Mouse (Mus musculus) ES-E14 (cell line): Measurements from ENCODE around the gene Arhgef11. TPM values are rescaled to one million over a fixed set of nuclear protein-coding genes. Genes with fewer than 3 reads are reported as not detected.

Experiments used
- DNase-seq: peaks from one replicate; pipeline ENCODE4 v3.0.0-alpha.2; 2013; ENCODE audit warnings: low read depth, low spot score
- H3K27ac ChIP-seq: 2 replicates; pipeline ENCODE4 v1.5.1; 2012; ENCODE audit warnings: low read depth, mild to moderate bottlenecking, low read length, moderate library complexity, mixed read lengths; ENCODE audit not compliant: poor library complexity, insufficient read depth, severe bottlenecking
- H3K36me3 ChIP-seq: 2 replicates; pipeline ENCODE4 v1.6.1; 2012; ENCODE audit warnings: mild to moderate bottlenecking, low read length, moderate library complexity, mixed read lengths; ENCODE audit not compliant: control insufficient read depth, poor library complexity, insufficient read depth, severe bottlenecking
- H3K4me1 ChIP-seq, 2 experiments: fragments of 150-350 bp in 1 of 2; sonication (generic) in 1 of 2; 2 replicates each; pipeline ENCODE4 v1.6.1; 2012; ENCODE audit warnings: low read length in 2 of 2, mild to moderate bottlenecking in 1 of 2, mixed read lengths in 1 of 2; ENCODE audit not compliant: control insufficient read depth in 2 of 2, insufficient read depth in 2 of 2, poor library complexity in 1 of 2
- H3K4me3 ChIP-seq, 2 experiments: fragments of 150-350 bp in 1 of 2; sonication (generic) in 1 of 2; 2 replicates each; pipeline ENCODE4 v1.5.1; 2012; ENCODE audit warnings: low read length in 2 of 2, low read depth in 1 of 2, mild to moderate bottlenecking in 1 of 2, mixed read lengths in 1 of 2; ENCODE audit not compliant: insufficient read depth in 1 of 2, poor library complexity in 1 of 2, severe bottlenecking in 1 of 2
- H3K9ac ChIP-seq: 2 replicates; pipeline ENCODE4 v1.6.1; 2012; ENCODE audit warnings: low read depth, mild to moderate bottlenecking, low read length, mixed read lengths; ENCODE audit not compliant: poor library complexity, insufficient read depth, severe bottlenecking
- H3K9me3 ChIP-seq: fragments of 150-350 bp; sonication (generic); 2 replicates; pipeline ENCODE4 v1.6.1; 2012; ENCODE audit warnings: low read depth, mild to moderate bottlenecking, low read length; ENCODE audit not compliant: control insufficient read depth, insufficient read depth
- CHD2 ChIP-seq: IDR thresholded peaks from 2 replicates; pipeline ENCODE4 v1.6.1; 2014; ENCODE audit warnings: mild to moderate bottlenecking, low read depth, low read length, inconsistent platforms
- HCFC1 ChIP-seq: IDR thresholded peaks from 2 replicates; pipeline ENCODE4 v1.6.1; 2012; ENCODE audit warnings: low read length, inconsistent platforms, borderline replicate concordance; ENCODE audit not compliant: insufficient read depth
- MAFK ChIP-seq: IDR thresholded peaks from 2 replicates; pipeline ENCODE4 v1.6.1; 2014; ENCODE audit warnings: mild to moderate bottlenecking, low read depth, low read length, inconsistent platforms; ENCODE audit not compliant: insufficient read depth
- ZC3H11A ChIP-seq: IDR thresholded peaks from 2 replicates; pipeline ENCODE4 v1.6.1; 2012; ENCODE audit warnings: low read depth, mild to moderate bottlenecking, inconsistent platforms, low read length, borderline replicate concordance
- ZNF384 ChIP-seq: IDR thresholded peaks from 2 replicates; pipeline ENCODE4 v1.6.1; 2012; ENCODE audit warnings: low read depth, low read length, inconsistent platforms
- in situ Hi-C, 2 experiments: fragments of 600-800 bp; cut with MboI; formaldehyde crosslinking; loops; one replicate each; pipeline ENCODE4 v1.15.1; 2025; ENCODE audit warnings: low sequenced_read_pairs in 2 of 2, inconsistent platforms in 1 of 2; ENCODE audit not compliant: unreplicated experiment in 2 of 2
- total RNA-seq: library from RNA; depleted of rRNA; stranded (reverse); fragments of 300-350 nt; gene quantifications from 2 replicates; pipeline ENCODE4 v1.2.3, GENCODE M21; 2012; rRNA removed

The Arhgef11 gene
- total RNA-seq, 1 experiment = 14.1 TPM

DNA sequence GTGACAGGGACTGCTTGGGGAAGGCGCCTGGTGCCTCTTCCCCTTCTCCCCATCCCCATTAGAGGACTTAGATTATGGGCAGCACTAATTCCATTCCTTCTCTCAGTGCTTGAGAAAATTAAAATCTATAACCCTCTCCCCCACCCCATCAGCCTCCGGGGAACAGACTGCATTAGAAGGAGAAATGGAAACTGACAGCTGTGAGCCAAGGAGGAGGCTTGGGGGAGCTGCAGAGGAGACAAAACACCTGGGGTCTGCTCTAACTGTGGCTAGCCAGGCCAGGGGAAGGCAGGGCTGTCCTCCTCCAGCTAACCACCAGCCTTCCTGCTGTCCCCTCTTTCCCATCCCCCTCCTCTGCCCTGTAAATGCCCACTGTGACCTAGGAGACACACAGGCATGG is 161.7 kb downstream of the Arhgef11 start:
- Histone ChIP-seq H3K9me3 (no peaks in the 10 kb centered on the region), H3K36me3 (no peaks in the 10 kb centered on the region), H3K9ac (no peak overlapping the region), H3K4me1 (no peaks in the 10 kb centered on the region), H3K4me3 (no peak overlapping the region), H3K27ac (no peak overlapping the region)
- TF ChIP-seq HCFC1 = no peak
- no peak for TF ChIP-seq ZC3H11A
- TF ChIP-seq CHD2 = no peak
- TF ChIP-seq ZNF384 = no peak
- no peak for TF ChIP-seq MAFK
- in situ Hi-C loops = no loop called here
- no peak for DNase-seq

DNA sequence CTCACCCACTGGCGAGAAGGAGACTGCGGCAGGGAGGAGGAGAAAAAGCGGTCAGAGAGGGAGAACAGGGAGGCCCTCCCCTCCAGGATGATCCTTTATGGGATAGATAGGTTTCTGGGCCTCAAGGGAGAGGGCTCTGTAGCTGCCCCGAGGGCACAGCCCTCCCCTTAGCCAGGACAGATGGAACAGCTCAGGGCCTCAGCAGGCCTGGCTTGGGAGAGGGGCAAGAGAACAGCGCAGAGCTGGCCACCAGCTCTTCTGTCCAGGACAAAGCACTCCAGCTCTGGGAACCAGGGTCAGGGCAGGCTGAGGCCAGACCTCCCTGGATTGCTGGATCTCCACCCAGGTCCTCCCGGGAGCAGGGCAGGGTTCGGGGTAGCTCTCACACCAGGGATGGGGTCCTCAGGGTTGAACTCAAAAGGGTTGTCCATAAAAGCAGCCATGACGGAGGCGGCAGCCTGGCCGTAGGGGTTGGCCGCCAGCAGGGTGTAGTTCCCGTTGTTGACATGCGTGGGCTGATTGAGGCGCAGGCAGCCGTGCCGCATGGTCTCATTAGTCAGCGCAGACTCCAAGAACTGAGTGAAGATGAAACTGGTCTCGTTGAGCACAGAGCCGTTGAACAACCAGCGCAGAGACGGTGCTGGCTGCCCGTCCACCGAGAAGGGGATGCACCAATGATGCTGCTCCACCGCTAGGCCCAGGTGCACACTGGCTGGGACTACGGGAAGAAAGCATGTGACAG is 166.1 kb downstream of the Arhgef11 start:
- no peaks in the 10 kb centered on the region for H3K9me3 ChIP-seq
- H3K36me3 ChIP-seq = no peaks in the 10 kb centered on the region
- H3K27ac ChIP-seq = no peak overlapping the region
- in situ Hi-C loops = no loop called here
- TF ChIP-seq HCFC1 = no peak
- no peak for TF ChIP-seq CHD2
- TF ChIP-seq ZC3H11A = no peak
- TF ChIP-seq MAFK = no peak
- no peak for TF ChIP-seq ZNF384
- no peaks in the 10 kb centered on the region for H3K4me1 ChIP-seq
- DNase-seq = no peak
- no peak overlapping the region for H3K9ac ChIP-seq
- H3K4me3 ChIP-seq = peak overlapping the region in 1 of 2 experiments; percentile 15; a peak in 3 of 4 replicates

GRCm38 (mm10) chr3:87785156-87785555 is 167.8 kb downstream of the Arhgef11 start:
- no peak overlapping the region for H3K9ac ChIP-seq
- no peak for TF ChIP-seq ZNF384
- TF ChIP-seq MAFK = no peak
- no peak for TF ChIP-seq CHD2
- no peak for TF ChIP-seq ZC3H11A
- TF ChIP-seq HCFC1 = no peak
- H3K36me3 ChIP-seq = no peaks in the 10 kb centered on the region
- no peak overlapping the region for H3K4me3 ChIP-seq
- 0 out of 4 replicates have a peak, but pooled peaks cover 0 to 2% of the 10 kb centered on the region in 2 experiments for H3K4me1 ChIP-seq
- H3K9me3 ChIP-seq = no peaks in the 10 kb centered on the region
- in situ Hi-C loops = no loop called here
- DNase-seq = no peak
- H3K27ac ChIP-seq = no peak overlapping the region

DNA sequence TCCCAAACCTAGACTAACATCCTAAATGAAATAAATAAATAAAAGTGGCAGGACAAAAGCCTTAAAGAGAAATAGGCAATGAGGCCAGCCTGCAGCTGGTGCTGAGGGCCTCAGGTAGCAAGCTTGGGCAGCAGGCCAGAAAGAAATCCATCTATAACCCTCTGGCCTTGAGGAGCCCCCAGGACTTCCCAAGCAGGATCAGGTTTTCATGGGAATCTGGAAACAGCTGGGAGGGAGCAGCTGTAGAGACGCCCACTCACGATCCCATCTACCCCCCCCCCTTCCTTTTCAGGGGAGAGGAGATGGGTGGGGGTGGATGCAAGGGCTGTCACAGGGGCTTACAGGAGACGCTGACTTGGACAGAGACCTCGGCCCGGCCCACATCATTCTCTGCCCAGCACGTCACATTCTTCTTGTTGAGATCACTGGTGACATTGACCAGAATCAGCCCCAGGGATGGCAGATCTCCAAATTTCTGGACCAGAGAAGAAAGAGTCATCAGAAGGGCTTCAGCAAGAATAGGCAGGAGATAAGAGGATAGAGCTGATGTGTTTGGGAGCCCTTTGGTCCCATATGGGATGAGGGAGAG is 168.4 kb downstream of the Arhgef11 start:
- no peaks in the 10 kb centered on the region for H3K36me3 ChIP-seq
- DNase-seq = no peak
- in situ Hi-C loops = no loop called here
- H3K9me3 ChIP-seq = no peaks in the 10 kb centered on the region
- H3K9ac ChIP-seq = no peak overlapping the region
- no peak overlapping the region for H3K27ac ChIP-seq
- no peak for TF ChIP-seq MAFK
- TF ChIP-seq HCFC1 = no peak
- no peak for TF ChIP-seq ZC3H11A
- TF ChIP-seq ZNF384 = no peak
- TF ChIP-seq CHD2 = no peak
- no peak overlapping the region for H3K4me3 ChIP-seq
- 0 out of 4 replicates have a peak, but pooled peaks cover 0 to 2% of the 10 kb centered on the region in 2 experiments for H3K4me1 ChIP-seq

Other genes starting within 250 kb of the Arhgef11 start
- 0.27 and 0.32 TPM in 2 replicates for gene Fcrl1, start 241.2 kb upstream of the Arhgef11 start, total RNA-seq
- 0.11 and 0.45 TPM in 2 replicates for gene Fcrl5, start 181.8 kb upstream of the Arhgef11 start, total RNA-seq
- gene Etv3, start 92.2 kb upstream of the Arhgef11 start, total RNA-seq = 8.0 and 8.8 TPM in 2 replicates
- gene Lrrc71, start 131.1 kb downstream of the Arhgef11 start, total RNA-seq = 0.37 and 0.49 TPM in 2 replicates
- 3.8 and 4.5 TPM in 2 replicates for gene Ntrk1, start 177.6 kb downstream of the Arhgef11 start, total RNA-seq
- gene Insrr, start 179.4 kb downstream of the Arhgef11 start, total RNA-seq = 0.11 and 0.18 TPM in 2 replicates
- gene Pear1, start 206.7 kb downstream of the Arhgef11 start, total RNA-seq = 1.8 TPM in 2 replicates
- gene Sh2d2a, start 229.2 kb downstream of the Arhgef11 start, total RNA-seq = 0.05 and 0.22 TPM in 2 replicates